Mouse (Mus musculus) liver, embryonic 14.5 days (tissue): Measurements from ENCODE around the gene Pate1. TPM values are rescaled to one million over a fixed set of nuclear protein-coding genes. Genes with fewer than 3 reads are reported as not detected.

Experiments
- ATAC-seq: fragments of 200-750 bp; cut with Nextera tagmentation; 2 replicates; pipeline ENCODE4 v1.8.0; 2017; ENCODE audit warnings: moderate number of reproducible peaks, mild to moderate bottlenecking, moderate library complexity; ENCODE audit not compliant: insufficient read depth
- DNase-seq, 3 experiments: peaks; one replicate each; pipeline ENCODE4 v3.0.0-alpha.2; 2012 to 2013; ENCODE audit warnings: low read depth in 3 of 3, low spot score in 3 of 3
- H3K27ac ChIP-seq: fragments of 300-500 bp; sonication (generic); 2 replicates; pipeline ENCODE4 v1.5.1; 2014; ENCODE audit warnings: moderate library complexity, mild to moderate bottlenecking, control low read depth, inconsistent platforms
- H3K27me3 ChIP-seq: fragments of 300-500 bp; sonication (generic); 2 replicates; pipeline ENCODE4 v1.6.1; 2014; ENCODE audit warnings: mild to moderate bottlenecking, low read length, moderate library complexity; ENCODE audit not compliant: control insufficient read depth, insufficient read depth
- H3K36me3 ChIP-seq: fragments of 300-500 bp; sonication (generic); replicated peaks from 2 replicates; pipeline ENCODE4 v1.6.1; 2014; ENCODE audit warnings: low read depth; ENCODE audit not compliant: control insufficient read depth, insufficient read depth
- H3K4me1 ChIP-seq, 2 experiments: fragments of 200-500 bp in 1 of 2; fragments of 300-500 bp in 1 of 2; sonication (generic) in 1 of 2; replicated peaks; 2 replicates each; pipeline ENCODE4 v1.6.1; 2012 to 2014; ENCODE audit warnings: antibody characterized with exemption in 1 of 2, inconsistent platforms in 1 of 2, low read length in 1 of 2; ENCODE audit not compliant: control insufficient read depth in 2 of 2, insufficient read depth in 2 of 2
- H3K4me2 ChIP-seq: fragments of 300-500 bp; sonication (generic); 2 replicates; pipeline ENCODE4 v1.6.1; 2014; ENCODE audit warnings: low read depth, mild to moderate bottlenecking, control low read depth, moderate library complexity
- H3K4me3 ChIP-seq, 2 experiments: fragments of 200-500 bp in 1 of 2; fragments of 300-500 bp in 1 of 2; sonication (generic) in 1 of 2; 2 replicates each; pipeline ENCODE4 v1.5.1; 2012 to 2014; ENCODE audit warnings: low read depth in 2 of 2, low read length in 2 of 2, mild to moderate bottlenecking in 2 of 2, control low read depth in 1 of 2, inconsistent platforms in 1 of 2, moderate library complexity in 1 of 2; ENCODE audit not compliant: insufficient read depth in 1 of 2
- H3K9ac ChIP-seq: fragments of 300-500 bp; sonication (generic); replicated peaks from 2 replicates; pipeline ENCODE4 v1.6.1; 2014; ENCODE audit warnings: mild to moderate bottlenecking, control low read depth, moderate library complexity
- H3K9me3 ChIP-seq: fragments of 300-500 bp; sonication (generic); 2 replicates; pipeline ENCODE4 v1.6.1; 2016; ENCODE audit warnings: low read length, mixed read lengths; ENCODE audit not compliant: control insufficient read depth
- CTCF ChIP-seq: IDR thresholded peaks from 2 replicates; pipeline ENCODE4 v1.5.1; 2016; ENCODE audit warnings: antibody characterized with exemption, low read depth, control low read depth
- EP300 ChIP-seq: IDR thresholded peaks from 2 replicates; pipeline ENCODE4 v1.6.1; 2016; ENCODE audit warnings: antibody characterized with exemption, low read depth
- WGBS: fragments of 180-500 bp; shearing (Covaris S2); extraction: QIAGEN DNeasy Blood & Tissue Kit; methylation state at CpG from one replicate; pipeline ENCODE4 v1.1.7; 2014; ENCODE audit not compliant: insufficient replicate concordance; 5-methylcytosine and 5-hydroxymethylcytosine counted together
- polyA plus RNA-seq, 2 experiments: library from polyadenylated mRNA; depleted of rRNA in 1 of 2; stranded (reverse) in 1 of 2; unstranded in 1 of 2; fragments of >200 nt; fragmentation: Nextera tagmentation in 1 of 2; extraction: Ambion mirVana in 1 of 2; gene quantifications; 2 replicates each; pipeline versions ENCODE4 v1.2.1 to v1.2.3; 2012 to 2014

The Pate1 gene
- polyA plus RNA-seq (2012; rRNA removed) (not detected in 2 replicates), polyA plus RNA-seq (2014; fragmentation: Nextera tagmentation; extraction: Ambion mirVana) (not detected in 2 replicates)

DNA sequence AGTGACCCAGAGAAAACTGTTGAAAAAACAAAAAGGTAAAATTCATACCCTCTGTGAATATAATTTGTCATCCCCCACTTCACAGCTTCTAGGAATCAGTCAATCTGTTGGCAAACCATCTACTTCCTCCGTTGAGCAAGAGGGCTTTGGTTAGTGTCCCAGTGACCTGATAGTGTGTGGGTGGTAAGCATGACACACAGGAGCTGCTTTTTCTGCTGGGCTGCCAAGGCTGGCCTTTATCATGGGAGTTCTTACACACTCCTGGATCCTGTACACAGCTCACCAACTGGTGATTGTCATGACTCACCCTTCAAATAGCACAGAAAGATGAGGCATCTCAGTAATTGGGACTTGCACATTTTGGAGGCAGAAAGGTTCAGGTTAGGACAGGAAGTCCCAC, at the start of gene Pate1:
Gene Pate1 (minus strand): TSS at position 378 of the 400 bp plus-strand sequence.
- Histone ChIP-seq H3K36me3 (no peaks in the 10 kb centered on the region), H3K9me3 (no peaks in the 10 kb centered on the region), H3K4me2 (no peak within 1 kb of the TSS), H3K27me3 (no peaks in the 10 kb centered on the region), H3K9ac (no peak within 1 kb of the TSS), H3K27ac (no peak within 1 kb of the TSS), H3K4me3 (no peak within 1 kb of the TSS), H3K4me1 (no peaks in the 10 kb centered on the region)
- ATAC-seq (no peak), DNase-seq (no peak)
- 24% methylated on average over 1 of the region's 1 CpGs for WGBS
- TF ChIP-seq EP300 = no peak
- TF ChIP-seq CTCF = no peak

DNA sequence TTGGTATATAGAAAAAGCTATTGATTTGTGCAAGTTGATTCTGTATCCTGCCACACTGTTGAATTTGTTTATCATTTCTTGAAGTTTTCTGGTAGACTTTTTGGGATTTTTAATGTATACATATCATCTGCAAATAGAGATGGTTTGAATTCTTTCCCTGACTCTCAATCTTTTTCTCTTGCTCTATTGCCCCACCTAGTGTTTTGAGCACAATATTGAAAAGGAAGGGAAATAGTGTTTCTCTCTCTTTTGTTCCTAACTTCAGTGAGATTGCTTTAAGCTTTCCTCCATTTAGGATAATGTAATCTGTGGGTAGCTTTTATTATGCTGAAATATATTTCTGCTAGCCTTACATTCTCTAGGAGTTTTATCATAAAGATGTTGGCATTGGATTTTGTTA, 20.1 kb upstream of the Pate1 start:
- no peak for DNase-seq
- Histone ChIP-seq H3K36me3 (no peaks in the 10 kb centered on the region), H3K9me3 (no peaks in the 10 kb centered on the region), H3K4me1 (no peaks in the 10 kb centered on the region), H3K4me3 (no peak overlapping the region), H3K9ac (no peak overlapping the region), H3K27me3 (no peaks in the 10 kb centered on the region), H3K4me2 (no peak overlapping the region), H3K27ac (no peak overlapping the region)
- ATAC-seq = no peak
- TF ChIP-seq EP300 (no peak), CTCF (no peak; the same call in 1 of the 2 replicates)

DNA sequence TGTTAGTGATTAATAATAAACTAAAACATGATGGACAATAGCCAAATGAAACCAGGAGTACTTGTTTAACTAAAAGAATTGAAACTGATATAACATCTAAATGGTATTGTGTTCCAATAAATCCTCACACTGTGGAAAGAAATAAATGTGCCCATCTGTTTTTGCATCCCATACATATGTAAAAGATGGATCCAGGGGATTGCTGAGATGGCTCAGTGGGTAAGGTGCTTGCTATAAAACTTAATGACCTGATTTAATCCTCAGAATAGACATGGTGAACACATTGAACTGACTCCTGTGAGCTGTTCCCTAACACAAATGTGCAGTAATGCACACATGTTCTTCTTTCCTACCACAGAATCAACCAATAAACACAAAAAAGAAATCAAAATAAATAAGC, 4.7 kb upstream of the Pate1 start:
- Histone ChIP-seq H3K9me3 (no peaks in the 10 kb centered on the region), H3K27ac (no peak overlapping the region), H3K4me1 (no peaks in the 10 kb centered on the region), H3K4me2 (no peak overlapping the region), H3K27me3 (no peaks in the 10 kb centered on the region), H3K9ac (no peak overlapping the region), H3K36me3 (no peaks in the 10 kb centered on the region), H3K4me3 (no peak overlapping the region)
- DNase-seq (no peak), ATAC-seq (no peak)
- TF ChIP-seq CTCF (no peak), EP300 (no peak)

DNA sequence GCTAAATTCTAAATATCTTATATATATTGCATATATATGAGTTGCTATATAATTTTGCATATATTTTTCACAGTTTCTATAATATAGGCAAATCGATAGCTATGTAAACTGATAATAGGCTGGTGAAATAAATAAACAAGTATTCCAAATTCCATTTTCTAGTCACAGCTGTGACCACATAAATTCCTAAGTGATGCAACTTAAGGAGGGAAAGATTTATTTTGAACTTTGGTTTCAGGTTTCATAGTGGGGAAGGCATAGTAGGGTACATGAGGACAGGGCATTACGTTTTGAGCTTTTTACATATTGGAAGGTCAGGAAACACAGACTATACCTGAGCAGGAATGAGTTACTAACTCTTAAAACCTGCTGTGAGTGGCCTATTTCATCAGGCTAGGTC, 13.6 kb downstream of the Pate1 start:
- ATAC-seq (no peak), DNase-seq (no peak)
- Histone ChIP-seq H3K4me2 (no peak overlapping the region), H3K4me1 (no peaks in the 10 kb centered on the region), H3K9ac (no peak overlapping the region), H3K4me3 (no peak overlapping the region), H3K27me3 (no peaks in the 10 kb centered on the region), H3K36me3 (no peaks in the 10 kb centered on the region), H3K27ac (no peak overlapping the region), H3K9me3 (no peaks in the 10 kb centered on the region)
- TF ChIP-seq CTCF = no peak
- TF ChIP-seq EP300 = no peak
- 60% methylated on average over 2 of the region's 2 CpGs for WGBS

DNA sequence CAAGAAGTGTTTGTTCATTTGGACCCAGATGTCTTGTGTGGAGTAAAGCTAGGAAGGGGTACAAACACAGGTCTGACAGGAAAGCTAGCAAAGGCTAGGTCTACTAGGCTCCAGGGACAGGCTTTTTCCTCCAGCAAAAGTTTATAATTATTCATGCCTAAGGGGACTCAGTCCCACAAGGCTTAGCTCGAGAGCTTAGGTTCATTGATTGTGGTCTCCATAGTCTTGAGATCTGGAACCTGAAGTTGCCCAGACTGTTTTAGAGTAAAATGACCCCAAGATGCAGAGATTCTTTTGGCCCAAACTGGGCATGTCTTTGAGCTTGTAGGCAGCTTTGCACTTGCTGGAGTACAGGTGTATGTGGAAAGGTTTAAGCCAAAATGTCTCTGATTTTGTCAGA, 39.1 kb downstream of the Pate1 start, which contains the start of gene Pate3:
Gene Pate3 (minus strand): TSS at position 101 of the 400 bp plus-strand sequence.
- H3K9me3 ChIP-seq = no peaks in the 10 kb centered on the region
- TF ChIP-seq EP300 = no peak
- no peak for TF ChIP-seq CTCF
- H3K36me3 ChIP-seq = no peaks in the 10 kb centered on the region
- DNase-seq = no peak
- no peaks in the 10 kb centered on the region for H3K27me3 ChIP-seq
- 26% methylated on average over 1 of the region's 1 CpGs for WGBS
- no peak within 1 kb of the TSS for H3K27ac ChIP-seq
- no peak within 1 kb of the TSS for H3K4me2 ChIP-seq
- ATAC-seq = no peak
- no peak within 1 kb of the TSS for H3K9ac ChIP-seq
- H3K4me1 ChIP-seq = no peaks in the 10 kb centered on the region
- no peak within 1 kb of the TSS for H3K4me3 ChIP-seq

Other genes with a start within 250 kb of the Pate1 start
- gene Gm1113, start 169.1 kb downstream of the Pate1 start, polyA plus RNA-seq (2012; rRNA removed) = not detected in 2 replicates
- not detected in 2 replicates for gene Gm1113, start 169.1 kb downstream of the Pate1 start, polyA plus RNA-seq (2014; fragmentation: Nextera tagmentation; extraction: Ambion mirVana)
- gene Ddx25, start 128.9 kb downstream of the Pate1 start, polyA plus RNA-seq (2012; rRNA removed) = 0.10 and 0.15 TPM in 2 replicates
- 0.17 and 0.19 TPM in 2 replicates for gene Ddx25, start 128.9 kb downstream of the Pate1 start, polyA plus RNA-seq (2014; fragmentation: Nextera tagmentation; extraction: Ambion mirVana)
- gene Pus3, start 128.8 kb downstream of the Pate1 start, polyA plus RNA-seq (2012; rRNA removed) = 3.4 and 6.0 TPM in 2 replicates
- 7.2 and 7.7 TPM in 2 replicates for gene Pus3, start 128.8 kb downstream of the Pate1 start, polyA plus RNA-seq (2014; fragmentation: Nextera tagmentation; extraction: Ambion mirVana)
- gene Pate2, start 117.1 kb downstream of the Pate1 start, polyA plus RNA-seq (2012; rRNA removed) = 0.06 and 0.09 TPM in 2 replicates
- gene Pate2, start 117.1 kb downstream of the Pate1 start, polyA plus RNA-seq (2014; fragmentation: Nextera tagmentation; extraction: Ambion mirVana) = 0.19 and 0.29 TPM in 2 replicates
- gene Hyls1, start 117.0 kb downstream of the Pate1 start, polyA plus RNA-seq (2012; rRNA removed) = 2.3 and 3.9 TPM in 2 replicates
- 8.6 and 9.1 TPM in 2 replicates for gene Hyls1, start 117.0 kb downstream of the Pate1 start, polyA plus RNA-seq (2014; fragmentation: Nextera tagmentation; extraction: Ambion mirVana)
- gene Pate4, start 75.4 kb downstream of the Pate1 start, polyA plus RNA-seq (2012; rRNA removed) = not detected in 2 replicates
- gene Pate4, start 75.4 kb downstream of the Pate1 start, polyA plus RNA-seq (2014; fragmentation: Nextera tagmentation; extraction: Ambion mirVana) = not detected in 2 replicates
- gene Pate3, start 39.2 kb downstream of the Pate1 start, polyA plus RNA-seq (2012; rRNA removed) = not detected in 2 replicates
- gene Pate3, start 39.2 kb downstream of the Pate1 start, polyA plus RNA-seq (2014; fragmentation: Nextera tagmentation; extraction: Ambion mirVana) = not detected in 2 replicates
- gene Gm17677, start 53.7 kb upstream of the Pate1 start, polyA plus RNA-seq (2012; rRNA removed) = not detected in 2 replicates
- not detected in 2 replicates for gene Gm17677, start 53.7 kb upstream of the Pate1 start, polyA plus RNA-seq (2014; fragmentation: Nextera tagmentation; extraction: Ambion mirVana)
- not detected in 2 replicates for gene Gm17727, start 90.7 kb upstream of the Pate1 start, polyA plus RNA-seq (2012; rRNA removed)
- not detected in 2 replicates for gene Gm17727, start 90.7 kb upstream of the Pate1 start, polyA plus RNA-seq (2014; fragmentation: Nextera tagmentation; extraction: Ambion mirVana)
- gene Gm27235, start 102.7 kb upstream of the Pate1 start, polyA plus RNA-seq (2012; rRNA removed) = not detected in 2 replicates
- not detected in 2 replicates for gene Gm27235, start 102.7 kb upstream of the Pate1 start, polyA plus RNA-seq (2014; fragmentation: Nextera tagmentation; extraction: Ambion mirVana)
- not detected in 2 replicates for gene D730048I06Rik, start 102.7 kb upstream of the Pate1 start, polyA plus RNA-seq (2012; rRNA removed)
- gene D730048I06Rik, start 102.7 kb upstream of the Pate1 start, polyA plus RNA-seq (2014; fragmentation: Nextera tagmentation; extraction: Ambion mirVana) = not detected in 2 replicates
- not detected in 2 replicates for gene 9230110F15Rik, start 156.8 kb upstream of the Pate1 start, polyA plus RNA-seq (2012; rRNA removed)
- gene 9230110F15Rik, start 156.8 kb upstream of the Pate1 start, polyA plus RNA-seq (2014; fragmentation: Nextera tagmentation; extraction: Ambion mirVana) = not detected in 2 replicates
- gene 9230113P08Rik, start 221.0 kb upstream of the Pate1 start, polyA plus RNA-seq (2012; rRNA removed) = not detected in 2 replicates
- gene 9230113P08Rik, start 221.0 kb upstream of the Pate1 start, polyA plus RNA-seq (2014; fragmentation: Nextera tagmentation; extraction: Ambion mirVana) = not detected in 2 replicates